Mouse (Mus musculus) kidney, embryonic 14.5 days (tissue): ENCODE measurements around the gene Olfr710. TPM values are rescaled to one million over a fixed set of nuclear protein-coding genes. Genes with fewer than 3 reads are reported as not detected.
"Not testable (repeated sequence)": the region's sequence is repeated elsewhere in the genome, so short reads cannot be mapped to it uniquely, and the experiment has no call there.

Experiments
- ATAC-seq: fragments of 200-750 bp; cut with Nextera tagmentation; 2 replicates; pipeline ENCODE4 v1.8.0; 2017; ENCODE audit warnings: moderate number of reproducible peaks, mild to moderate bottlenecking, moderate TSS enrichment, moderate library complexity; ENCODE audit not compliant: low FRiP score, low TSS enrichment
- H3K27ac ChIP-seq: fragments of 300-500 bp; sonication (generic); 2 replicates; pipeline ENCODE4 v1.5.1; 2014; ENCODE audit warnings: low read depth, mild to moderate bottlenecking, low read length, moderate library complexity, mixed read lengths
- H3K27me3 ChIP-seq: fragments of 300-500 bp; sonication (generic); 2 replicates; pipeline ENCODE4 v1.6.1; 2014; ENCODE audit warnings: mild to moderate bottlenecking, low read length; ENCODE audit not compliant: control insufficient read depth, insufficient read depth
- H3K36me3 ChIP-seq: fragments of 300-500 bp; sonication (generic); 2 replicates; pipeline ENCODE4 v1.6.1; 2014; ENCODE audit warnings: low read length, mixed read lengths; ENCODE audit not compliant: control insufficient read depth, insufficient read depth
- H3K4me1 ChIP-seq: fragments of 300-500 bp; sonication (generic); 2 replicates; pipeline ENCODE4 v1.6.1; 2014; ENCODE audit warnings: low read length, mixed read lengths; ENCODE audit not compliant: control insufficient read depth, insufficient read depth
- H3K4me2 ChIP-seq: fragments of 300-500 bp; sonication (generic); replicated peaks from 2 replicates; pipeline ENCODE4 v1.6.1; 2014; ENCODE audit warnings: low read depth, mild to moderate bottlenecking, low read length
- H3K4me3 ChIP-seq: fragments of 300-500 bp; sonication (generic); 2 replicates; pipeline ENCODE4 v1.5.1; 2014; ENCODE audit warnings: mild to moderate bottlenecking, low read length
- H3K9ac ChIP-seq: fragments of 300-500 bp; sonication (generic); 2 replicates; pipeline ENCODE4 v1.6.1; 2014; ENCODE audit warnings: low read depth, mild to moderate bottlenecking, low read length, moderate library complexity
- H3K9me3 ChIP-seq: fragments of 300-500 bp; sonication (generic); 2 replicates; pipeline ENCODE4 v1.6.1; 2016; ENCODE audit warnings: low read length; ENCODE audit not compliant: control insufficient read depth
- WGBS: fragments of 180-500 bp; shearing (Covaris S2); extraction: QIAGEN DNeasy Blood & Tissue Kit; methylation state at CpG from one replicate; pipeline ENCODE4 v1.1.7; 2014; 5-methylcytosine and 5-hydroxymethylcytosine counted together
- polyA plus RNA-seq: library from polyadenylated mRNA; unstranded; fragments of >200 nt; fragmentation: Nextera tagmentation; extraction: Ambion mirVana; gene quantifications from 2 replicates; pipeline ENCODE4 v1.2.1, GENCODE M21; 2014

The Olfr710 gene
- not detected in 2 replicates for polyA plus RNA-seq

DNA sequence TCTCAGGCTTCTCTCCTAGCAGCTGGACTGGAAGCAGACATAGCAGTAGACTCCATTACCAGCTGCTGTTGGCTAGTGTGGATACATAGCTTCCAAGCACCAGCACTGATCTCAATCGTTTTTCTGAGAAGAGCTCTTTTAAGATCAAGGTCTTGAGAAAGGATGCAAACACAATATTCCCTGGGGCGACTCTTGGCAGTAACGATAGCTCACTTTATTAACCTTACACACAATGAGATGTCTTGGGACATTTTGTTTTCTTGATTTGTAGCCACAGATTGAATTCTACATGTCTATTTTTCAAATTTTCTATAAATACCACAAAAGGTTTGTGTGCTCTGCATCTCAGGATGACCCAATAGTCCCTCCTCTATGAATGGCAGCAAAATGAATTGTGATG, at the start of gene Olfr710:
Gene Olfr710 (minus strand): TSS at position 101 of the 400 bp plus-strand sequence.
- Histone ChIP-seq H3K9ac (no peak within 1 kb of the TSS), H3K36me3 (no peaks in the 10 kb centered on the region), H3K4me2 (no peak within 1 kb of the TSS), H3K4me1 (no peaks in the 10 kb centered on the region), H3K27ac (no peak within 1 kb of the TSS), H3K27me3 (no peaks in the 10 kb centered on the region), H3K9me3 (no peaks in the 10 kb centered on the region), H3K4me3 (no peak within 1 kb of the TSS)
- ATAC-seq: no peak
- 80% methylated on average over 3 of the region's 3 CpGs for whole genome bisulfite sequencing

DNA sequence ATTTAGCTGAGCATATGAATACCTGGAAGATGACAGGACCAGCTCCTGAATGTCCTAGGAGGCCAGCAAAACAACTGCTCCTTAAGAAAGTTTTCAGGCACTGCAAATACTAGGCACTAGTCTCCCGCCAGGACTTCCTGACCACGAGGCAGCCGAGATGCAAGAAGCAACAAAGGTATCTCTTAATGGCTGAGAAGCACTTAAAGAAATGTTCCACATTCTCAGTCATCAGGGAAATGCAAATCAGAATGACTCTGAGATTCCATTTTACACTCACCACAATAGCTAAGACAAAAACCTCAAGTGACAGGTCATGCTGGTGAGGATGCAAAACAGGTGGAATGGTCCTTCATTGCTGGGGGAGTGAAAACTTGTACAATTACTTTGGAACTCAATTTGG, 37.1 kb upstream of the Olfr710 start:
- no peak overlapping the region for H3K4me2 ChIP-seq

GRCm38 (mm10) chr7:106975353-106975752, 27.2 kb upstream of the Olfr710 start, which contains the start of gene Olfr711:
Gene Olfr711 (minus strand): TSS chr7:106975453.
- H3K9ac ChIP-seq: no peak within 1 kb of the TSS
- H3K27me3 ChIP-seq: no peaks in the 10 kb centered on the region
- H3K9me3 ChIP-seq: no peaks in the 10 kb centered on the region
- H3K4me1 ChIP-seq: no peaks in the 10 kb centered on the region
- H3K27ac ChIP-seq: no peak within 1 kb of the TSS
- no peak for ATAC-seq
- 66% methylated on average over 1 of the region's 1 CpGs for WGBS
- no peaks in the 10 kb centered on the region for H3K36me3 ChIP-seq
- no peak within 1 kb of the TSS for H3K4me2 ChIP-seq
- no peak within 1 kb of the TSS for H3K4me3 ChIP-seq

More for the DNA sequence above, 37.1 kb upstream of the Olfr710 start:
- no peak for ATAC-seq
- Histone ChIP-seq H3K9me3 (no peaks in the 10 kb centered on the region), H3K9ac (no peak overlapping the region), H3K27me3 (no peaks in the 10 kb centered on the region), H3K4me3 (no peak overlapping the region), H3K36me3 (no peaks in the 10 kb centered on the region), H3K4me1 (no peaks in the 10 kb centered on the region), H3K27ac (no peak overlapping the region)
- WGBS: 85% methylated on average over 3 of the region's 3 CpGs

DNA sequence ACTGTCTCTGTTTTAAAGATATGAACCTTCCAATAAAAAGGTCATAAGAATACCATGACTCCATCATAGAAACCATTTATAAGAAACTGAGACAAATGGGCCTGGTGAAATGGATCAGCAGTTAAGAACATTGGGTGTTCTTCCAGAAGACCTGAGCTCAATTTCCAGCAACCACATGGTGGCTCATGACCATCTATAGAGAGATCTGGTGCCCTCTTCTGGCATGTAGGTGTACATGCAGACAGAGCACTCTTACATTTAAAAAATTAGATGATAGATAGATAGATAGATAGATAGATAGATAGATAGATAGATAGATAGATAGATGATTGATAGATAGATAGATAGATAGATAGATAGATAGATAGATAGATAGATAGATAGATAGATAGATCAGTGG, 19.4 kb upstream of the Olfr710 start:
- not testable (repeated sequence) for ATAC-seq, H3K9ac ChIP-seq, H3K36me3 ChIP-seq, H3K9me3 ChIP-seq, H3K4me1 ChIP-seq, H3K27ac ChIP-seq, H3K4me3 ChIP-seq, H3K27me3 ChIP-seq, H3K4me2 ChIP-seq

DNA sequence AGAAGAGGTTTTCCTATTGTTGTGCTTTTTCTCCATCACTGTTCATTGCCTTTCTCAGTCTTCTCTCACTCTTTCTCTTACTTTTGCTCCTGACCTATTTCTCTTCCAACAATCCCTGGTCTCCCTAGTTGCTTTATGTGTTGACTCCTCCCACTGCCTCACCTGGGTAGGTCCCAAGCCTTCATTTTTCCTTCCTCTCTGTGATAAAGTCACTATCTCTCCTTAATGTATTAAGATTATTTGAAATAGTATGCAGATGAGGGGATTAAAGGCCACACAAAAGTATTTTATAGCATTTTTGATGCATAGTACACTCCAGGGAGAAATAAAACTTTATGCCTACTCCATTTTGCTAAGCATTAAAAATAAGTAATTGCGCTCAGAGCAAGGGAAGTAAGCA, 15.7 kb upstream of the Olfr710 start, which contains the start of gene Olfr6:
Gene Olfr6 (minus strand): TSS at position 101 of the 400 bp plus-strand sequence.
- Histone ChIP-seq H3K27ac (no peak within 1 kb of the TSS), H3K9me3 (no peaks in the 10 kb centered on the region), H3K27me3 (no peaks in the 10 kb centered on the region), H3K4me3 (no peak within 1 kb of the TSS), H3K4me2 (no peak within 1 kb of the TSS), H3K36me3 (no peaks in the 10 kb centered on the region), H3K4me1 (no peaks in the 10 kb centered on the region), H3K9ac (no peak within 1 kb of the TSS)
- 75% methylated on average over 1 of the region's 1 CpGs for WGBS
- no peak for ATAC-seq

DNA sequence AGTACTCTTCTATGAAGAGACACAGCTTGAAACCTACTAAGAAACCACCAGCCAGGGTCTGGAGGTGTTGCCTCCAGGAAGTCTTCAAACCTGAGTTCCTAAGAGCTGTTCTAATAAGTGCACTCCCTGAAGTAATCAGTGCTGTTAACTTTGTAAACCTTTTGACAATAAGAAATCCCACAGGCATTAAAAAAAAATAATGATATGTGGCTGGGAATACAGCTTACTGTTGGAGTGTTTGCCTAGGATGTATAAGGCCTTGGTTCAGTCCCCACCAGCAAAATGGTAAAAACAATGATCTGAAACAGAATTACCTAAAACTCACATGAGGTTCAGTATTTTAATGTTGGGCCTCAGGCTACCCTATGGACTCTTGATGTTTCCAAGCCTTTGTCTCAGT, 16.0 kb downstream of the Olfr710 start, which contains the start of gene Olfr709-ps1:
Gene Olfr709-ps1 (minus strand): TSS at position 101 of the 400 bp plus-strand sequence.
- no peak within 1 kb of the TSS for H3K4me3 ChIP-seq
- H3K9me3 ChIP-seq: no peaks in the 10 kb centered on the region
- no peak for ATAC-seq
- no peaks in the 10 kb centered on the region for H3K36me3 ChIP-seq
- H3K27ac ChIP-seq: no peak within 1 kb of the TSS
- no peak within 1 kb of the TSS for H3K9ac ChIP-seq
- H3K27me3 ChIP-seq: no peaks in the 10 kb centered on the region
- no peak within 1 kb of the TSS for H3K4me2 ChIP-seq
- no peaks in the 10 kb centered on the region for H3K4me1 ChIP-seq

DNA sequence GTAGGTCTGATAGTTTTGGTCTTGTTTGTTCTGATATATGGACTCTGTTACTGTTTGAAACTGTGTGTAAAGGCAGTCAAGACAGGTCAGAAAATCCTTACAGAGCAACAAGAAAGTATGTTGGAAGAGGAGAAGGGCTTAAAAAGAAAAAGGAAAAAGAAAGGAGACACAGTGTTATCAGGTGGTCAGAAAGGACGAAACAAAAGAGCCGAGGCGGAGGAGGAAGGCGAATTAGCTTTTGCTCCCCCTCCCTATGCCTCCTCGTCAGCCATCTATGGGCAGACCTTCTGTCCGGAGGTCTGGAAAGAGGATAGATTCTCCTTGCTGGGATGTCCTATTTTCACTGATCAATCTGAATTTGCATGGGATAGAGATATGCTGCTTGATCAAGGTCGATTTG, 27.2 kb downstream of the Olfr710 start:
- WGBS: 90% methylated on average over 2 of the region's 7 CpGs
- not testable (repeated sequence) for H3K9ac ChIP-seq, ATAC-seq

GRCm38 (mm10) chr7:106907676-106908075, 40.4 kb downstream of the Olfr710 start, which contains the start of gene Olfr1532-ps1:
Gene Olfr1532-ps1 (plus strand): TSS chr7:106908001.
- H3K27me3 ChIP-seq: no peaks in the 10 kb centered on the region
- H3K9ac ChIP-seq: no peak within 1 kb of the TSS
- 80% methylated on average over 2 of the region's 2 CpGs for WGBS
- no peaks in the 10 kb centered on the region for H3K36me3 ChIP-seq
- no peak within 1 kb of the TSS for H3K4me3 ChIP-seq
- ATAC-seq: no peak
- H3K9me3 ChIP-seq: no peaks in the 10 kb centered on the region
- no peaks in the 10 kb centered on the region for H3K4me1 ChIP-seq
- no peak within 1 kb of the TSS for H3K27ac ChIP-seq
- no peak within 1 kb of the TSS for H3K4me2 ChIP-seq

More for the DNA sequence above, 27.2 kb downstream of the Olfr710 start:
- H3K27me3 ChIP-seq, H3K9me3 ChIP-seq, H3K4me2 ChIP-seq, H3K27ac ChIP-seq, H3K4me1 ChIP-seq, H3K4me3 ChIP-seq, H3K36me3 ChIP-seq: not testable (repeated sequence)

DNA sequence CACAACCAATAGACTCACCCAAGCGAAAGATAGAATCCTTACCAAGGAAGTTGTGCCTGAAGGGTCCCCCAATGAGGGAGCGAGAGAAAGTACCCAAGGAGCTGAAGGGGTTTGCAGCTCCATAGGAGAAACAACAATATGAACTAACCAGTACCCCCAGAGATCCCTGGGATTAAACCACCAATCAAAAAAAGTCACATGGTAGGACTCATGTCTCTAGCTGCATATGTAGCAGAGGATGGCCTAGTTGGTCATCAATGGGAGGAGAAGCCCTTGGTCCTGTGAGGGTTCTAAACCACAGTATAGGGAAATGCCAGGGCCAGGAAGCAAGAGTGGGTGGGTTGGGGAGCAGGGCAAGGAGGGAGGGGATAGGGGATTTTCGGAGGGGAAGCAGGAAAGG, 47.0 kb downstream of the Olfr710 start, which contains the start of gene Olfr707:
Gene Olfr707 (minus strand): TSS at position 101 of the 400 bp plus-strand sequence.
- not testable (repeated sequence) for H3K4me3 ChIP-seq, H3K36me3 ChIP-seq, H3K4me1 ChIP-seq, H3K9me3 ChIP-seq, H3K27ac ChIP-seq, ATAC-seq, H3K4me2 ChIP-seq, H3K27me3 ChIP-seq, H3K9ac ChIP-seq
- WGBS: 87% methylated on average over 3 of the region's 3 CpGs
